In genomic region chr10:120898785-120899762, GRCm38 (mm10) we compare ENCODE assay signal across 7 mouse cellular contexts. TPM values are rescaled to one million over a fixed set of nuclear protein-coding genes. Genes with fewer than 3 reads are reported as not detected.
A peak's percentile ranks its signal among the peaks of the same experiment; 100 is the strongest.
DNase-seq lines count a peak whose midpoint lies in the region; ATAC-seq lines count a peak whose summit lies in the region.

TSS of gene Msrb3 (minus strand) at chr10:120899101.

- H3K27ac ChIP-seq in hindbrain, embryonic 14.5 days, result no peak within 1 kb of the TSS

- 0 out of 2 replicates have a peak, but pooled peaks cover 10% of the 10 kb centered on the region for H3K27me3 ChIP-seq in hindbrain, embryonic 14.5 days (ENCODE audit: control insufficient read depth, insufficient read depth, low read length)

- H3K4me3 ChIP-seq in hindbrain, embryonic 14.5 days (replicated peaks; ENCODE audit: low read length), result peak within 1 kb of the TSS; percentile 67

- no peaks in the 10 kb centered on the region for H3K9me3 ChIP-seq in hindbrain, embryonic 14.5 days (ENCODE audit: control insufficient read depth, low read length)

- peaks cover 4% of the 10 kb centered on the region; the same call in 1 of the 2 replicates for H3K4me1 ChIP-seq in hindbrain, embryonic 14.5 days (replicated peaks; ENCODE audit: control insufficient read depth, insufficient read depth, low read length)

- peak within 1 kb of the TSS; percentile 94 for H3K4me2 ChIP-seq in hindbrain, embryonic 14.5 days (replicated peaks)

- H3K36me3 ChIP-seq in hindbrain, embryonic 14.5 days (replicated peaks; ENCODE audit: control insufficient read depth, insufficient read depth), result no peaks in the 10 kb centered on the region

- peak; percentile 93 for DNase-seq in adrenal gland, adult 2 months
- peak; percentile 66 to 82 for DNase-seq in cerebellum, postnatal 36 days
- DNase-seq in gastrocnemius, adult 8-10 months (ENCODE audit: low spot score in 2 of 2), result peak; percentile 79 to 89
- DNase-seq in hindbrain, embryonic 14.5 days (ENCODE audit: low spot score), result peak; percentile 70
- peak; percentile 23 to 62 for DNase-seq in left cerebral cortex, adult 8-10 months (ENCODE audit: low spot score in 2 of 2)
- DNase-seq in lung, postnatal 4 days, result peak; percentile 88 to 93
- DNase-seq in right cerebral cortex, postnatal 10 days (ENCODE audit: low spot score in 2 of 2), result peak; percentile 72 to 76

- peak; percentile 78 for ATAC-seq in hindbrain, embryonic 14.5 days (ENCODE audit: low FRiP score)

- peak within 1 kb of the TSS; percentile 68 for H3K9ac ChIP-seq in hindbrain, embryonic 14.5 days

- WGBS in hindbrain, embryonic 14.5 days, result 4% methylated on average over 61 of the region's 64 CpGs

RNA-seq across cellular contexts. Expression of gene Msrb3, which starts in this region (rescaled TPM):
- 10 to 100 TPM; 37.9 to 71.3 TPM for total RNA-seq in adrenal gland, adult 2 months (2021)
- polyA plus RNA-seq in adrenal gland, adult 2 months (2012; rRNA removed), result 38.5 and 39.2 TPM in 2 replicates
- 100 to 1,000 TPM; 115 to 149 (median 130) TPM for total RNA-seq in gastrocnemius, adult 8-10 months (2022)
- polyA plus RNA-seq in hindbrain, embryonic 14.5 days (2014; fragmentation: Nextera tagmentation; extraction: Ambion mirVana), result 0.77 and 1.3 TPM in 2 replicates
- 1 to 10 TPM; 5.4 to 6.6 (median 6.2) TPM for total RNA-seq in left cerebral cortex, adult 8-10 months (2022)

Comparison
In these comparisons a context has a peak if more than half of its experiments do, and no peak if none do; other contexts are left out.
1. RNA of gene Msrb3 (total RNA-seq): 115 to 149 TPM in gastrocnemius, adult 8-10 months and 37.9 to 71.3 TPM in adrenal gland, adult 2 months; 5.4 to 6.6 TPM in left cerebral cortex, adult 8-10 months; every median in the first group is over 4 times any median in the second.
2. RNA of gene Msrb3 (polyA plus RNA-seq): 38.5 to 39.2 TPM in adrenal gland, adult 2 months; 0.77 to 1.3 TPM in hindbrain, embryonic 14.5 days; every median in the first group is over 10 times any median in the second.
3. DNase-seq: peak in every context shown above with its lines; median percentile 93 in adrenal gland, adult 2 months; 90 in lung, postnatal 4 days; 84 in gastrocnemius, adult 8-10 months; 74 in cerebellum, postnatal 36 days; 74 in right cerebral cortex, postnatal 10 days; 70 in hindbrain, embryonic 14.5 days; 42 in left cerebral cortex, adult 8-10 months.